Mouse (Mus musculus): Measurements from ENCODE around the gene Hsd17b3.

Hsd17b3 gene

GRCm38 (mm10) chr13:64018586-64019141, 70.4 kb downstream of the Hsd17b3 start:
- no peak for DNase-seq

- no peak for DNase-seq
Observed at GRCm38 (mm10) chr13:64016048-64016447, 73.0 kb downstream of the Hsd17b3 start.

GRCm38 (mm10) chr13:64011157-64011556, 77.9 kb downstream of the Hsd17b3 start:
- DNase-seq, result no peak
